Comparison of ENCODE assay signal across 8 mouse cellular contexts in the genomic region with DNA sequence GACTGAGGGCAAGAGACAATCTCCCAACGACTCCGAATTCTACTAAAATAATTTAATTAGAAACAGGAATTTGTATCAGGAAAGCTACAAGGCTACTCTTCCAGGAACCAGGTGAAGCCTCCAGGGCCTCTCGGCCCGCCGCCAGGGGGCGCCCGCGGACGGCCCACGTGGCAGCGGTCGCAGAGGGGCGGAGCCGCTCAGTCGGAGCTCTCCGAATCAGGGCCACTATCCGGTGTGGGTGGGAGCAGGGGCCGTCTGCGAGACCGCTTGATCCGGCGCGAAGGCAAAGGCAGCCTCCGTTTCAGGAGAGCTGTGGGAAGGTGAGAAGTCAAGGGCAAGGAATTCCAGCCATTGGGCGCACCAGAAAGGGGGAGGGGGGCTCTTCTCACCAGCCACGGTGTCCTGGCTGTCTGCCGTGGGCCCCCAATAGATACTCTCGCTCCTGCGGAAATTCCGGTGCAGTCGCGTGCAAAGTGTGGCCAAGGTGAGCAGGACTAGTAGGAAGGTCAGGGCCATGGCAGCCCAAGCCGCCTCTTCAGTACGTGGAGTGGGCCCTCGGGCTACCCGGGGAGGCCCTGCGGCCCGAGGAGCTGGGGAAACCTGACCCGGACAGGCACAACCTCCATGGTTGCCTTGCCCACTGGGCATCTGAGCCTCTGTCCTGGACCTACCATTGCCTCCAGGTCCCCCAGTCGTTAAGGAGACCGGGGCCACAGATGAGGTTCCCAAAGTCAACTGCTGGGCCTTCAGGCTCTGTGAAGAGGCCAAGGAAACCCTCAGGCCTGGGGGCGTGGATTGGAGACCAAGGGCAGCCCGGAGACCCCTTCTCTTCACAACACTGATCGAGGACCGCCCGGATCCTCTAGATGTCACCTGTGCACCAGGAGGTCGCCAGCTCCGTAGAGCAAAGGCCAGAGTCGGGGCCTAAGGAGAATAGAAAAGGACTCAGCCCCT. TPM values are rescaled to one million over a fixed set of nuclear protein-coding genes. Genes with fewer than 3 reads are reported as not detected.
DNase-seq lines count a peak whose midpoint lies in the region; ATAC-seq and TF ChIP-seq lines count a peak whose summit lies in the region.

No protein-coding gene starts in this region.

- peaks cover 6% of the 10 kb centered on the region; the same call in 1 of the 2 replicates for H3K27me3 ChIP-seq in E14TG2a.4 (ENCODE audit: insufficient read depth, low read length)
- no peaks in the 10 kb centered on the region for H3K27me3 ChIP-seq in heart, embryonic 14.5 days (ENCODE audit: control insufficient read depth, insufficient read depth, low read length)
- no peaks in the 10 kb centered on the region for H3K27me3 ChIP-seq in kidney, postnatal 0 days (ENCODE audit: insufficient read depth, low read length)
- no peaks in the 10 kb centered on the region for H3K27me3 ChIP-seq in lung, embryonic 14.5 days (ENCODE audit: insufficient read depth, low read length)

- H3K9me3 ChIP-seq in E14TG2a.4 (ENCODE audit: low read length), result no peaks in the 10 kb centered on the region
- H3K9me3 ChIP-seq in heart, embryonic 14.5 days (ENCODE audit: control insufficient read depth, low read length), result no peaks in the 10 kb centered on the region
- no peaks in the 10 kb centered on the region for H3K9me3 ChIP-seq in kidney, postnatal 0 days (replicated peaks; ENCODE audit: low read length)
- no peaks in the 10 kb centered on the region for H3K9me3 ChIP-seq in lung, embryonic 14.5 days (ENCODE audit: low read depth, low read length)

- 22% methylated on average over 47 of the region's 49 CpGs for WGBS in heart, embryonic 14.5 days
- WGBS in kidney, postnatal 0 days, result 17% methylated on average over 49 of the region's 49 CpGs
- 16% methylated on average over 49 of the region's 49 CpGs for WGBS in lung, embryonic 14.5 days

- peaks cover 70% of the 10 kb centered on the region for H3K4me1 ChIP-seq in E14TG2a.4 (replicated peaks; ENCODE audit: low read depth, low read length)
- H3K4me1 ChIP-seq in heart, embryonic 14.5 days (ENCODE audit: control insufficient read depth in 2 of 2, insufficient read depth in 2 of 2, low read length in 2 of 2), result peaks cover 11 to 24% of the 10 kb centered on the region in 2 experiments
- peaks cover 14% of the 10 kb centered on the region for H3K4me1 ChIP-seq in kidney, postnatal 0 days (replicated peaks; ENCODE audit: insufficient read depth, low read length)
- peaks cover 12% of the 10 kb centered on the region; the same call in 1 of the 2 replicates for H3K4me1 ChIP-seq in lung, embryonic 14.5 days (ENCODE audit: insufficient read depth)

- peak overlapping the region; percentile 92 for H3K4me2 ChIP-seq in heart, embryonic 14.5 days (ENCODE audit: low read length)
- H3K4me2 ChIP-seq in kidney, postnatal 0 days (ENCODE audit: low read length), result peak overlapping the region; percentile 74
- peak overlapping the region; percentile 82 for H3K4me2 ChIP-seq in lung, embryonic 14.5 days

- ATAC-seq in erythroid progenitor cell, adult 5-6 weeks (replicated peaks; ENCODE audit: low FRiP score, poor library complexity, severe bottlenecking), result peak; percentile 58
- peak; percentile 48 for ATAC-seq in heart, embryonic 14.5 days (ENCODE audit: insufficient number of reproducible peaks, insufficient read depth, low FRiP score, low read depth)
- peak; percentile 53 for ATAC-seq in kidney, postnatal 0 days (replicated peaks; ENCODE audit: low FRiP score, low read depth)
- ATAC-seq in lung, embryonic 14.5 days (ENCODE audit: insufficient read depth), result peak; percentile 62
- ATAC-seq in neutrophil, adult 5-6 weeks (ENCODE audit: extremely low read depth, insufficient number of reproducible peaks, low FRiP score, poor library complexity, severe bottlenecking), result peak; percentile 59

- DNase-seq in brain, embryonic 14.5 days (ENCODE audit: low read depth), result peak; percentile 84
- peak; percentile 93 for DNase-seq in kidney, postnatal 0 days (ENCODE audit: low spot score)
- peak; percentile 93 for DNase-seq in lung, embryonic 14.5 days
- peak; percentile 78 to 79 for DNase-seq in thymus, adult 18-20 months

- H3K36me3 ChIP-seq in E14TG2a.4 (ENCODE audit: insufficient read depth, low read length), result peaks cover 55% of the 10 kb centered on the region
- H3K36me3 ChIP-seq in heart, embryonic 14.5 days (ENCODE audit: control insufficient read depth, insufficient read depth, low read length), result peaks cover 51% of the 10 kb centered on the region
- H3K36me3 ChIP-seq in kidney, postnatal 0 days (ENCODE audit: insufficient read depth, low read length), result peaks cover 36% of the 10 kb centered on the region
- H3K36me3 ChIP-seq in lung, embryonic 14.5 days (ENCODE audit: insufficient read depth), result peaks cover 65% of the 10 kb centered on the region

- TF ChIP-seq POLR2A in brain, embryonic 14.5 days (IDR thresholded peaks at IDR 0.05; ENCODE audit: borderline replicate concordance, extremely low read depth, insufficient read depth, insufficient read length, poor library complexity, severe bottlenecking), result no peak

- peak overlapping the region; percentile 80 for H3K9ac ChIP-seq in heart, embryonic 14.5 days (ENCODE audit: low read length)
- peak overlapping the region; percentile 59 for H3K9ac ChIP-seq in kidney, postnatal 0 days (ENCODE audit: low read depth, low read length)
- peak overlapping the region; percentile 40 for H3K9ac ChIP-seq in lung, embryonic 14.5 days

- H3K4me3 ChIP-seq in E14TG2a.4 (replicated peaks; ENCODE audit: low read length), result peak overlapping the region; percentile 77
- peak overlapping the region; percentile 39 to 47 for H3K4me3 ChIP-seq in heart, embryonic 14.5 days (ENCODE audit: control insufficient read depth in 1 of 2, insufficient read depth in 1 of 2, low read depth in 1 of 2, low read length in 2 of 2)
- peak overlapping the region; percentile 37 for H3K4me3 ChIP-seq in kidney, postnatal 0 days (replicated peaks; ENCODE audit: low read depth, low read length)
- peak overlapping the region; percentile 35 for H3K4me3 ChIP-seq in lung, embryonic 14.5 days (ENCODE audit: low read depth, low read length)

- peak overlapping the region; percentile 10 to 76; a peak in 3 of 4 replicates for H3K27ac ChIP-seq in heart, embryonic 14.5 days (replicated peaks in 1 of 2; ENCODE audit: control insufficient read depth in 1 of 2, insufficient read depth in 1 of 2, low read depth in 2 of 2, low read length in 2 of 2)
- H3K27ac ChIP-seq in kidney, postnatal 0 days, result peak overlapping the region; percentile 33; the same call in 1 of the 2 replicates
- peak overlapping the region; percentile 34; the same call in 1 of the 2 replicates for H3K27ac ChIP-seq in lung, embryonic 14.5 days (ENCODE audit: low read depth)

- TF ChIP-seq CTCF in E14TG2a.4 (conservative IDR thresholded peaks at IDR 0.05; ENCODE audit: low read length), result no peak; the same call in 1 of the 2 replicates
- TF ChIP-seq CTCF in brain, embryonic 14.5 days (IDR thresholded peaks at IDR 0.05; ENCODE audit: borderline replicate concordance, extremely low read depth, insufficient read depth, insufficient read length), result peak; percentile 91
- TF ChIP-seq CTCF in kidney, postnatal 0 days (IDR thresholded peaks at IDR 0.05; ENCODE audit: low read depth), result peak; percentile 98
- TF ChIP-seq CTCF in lung, embryonic 14.5 days (IDR thresholded peaks at IDR 0.05; ENCODE audit: low read depth), result peak; percentile 68

RNA-seq across cellular contexts. Expression of a gene that starts 6.6 kb away (rescaled TPM):
- 0.57 and 0.75 TPM in 2 replicates for polyA plus RNA-seq in brain, embryonic 14.5 days (2012; rRNA removed)
- total RNA-seq in erythroid progenitor cell, adult 5-6 weeks (2015; ENCODE audit: low replicate concordance), result not detected in 2 replicates
- total RNA-seq in erythroid progenitor cell, adult 5-6 weeks (2017; ENCODE audit: low replicate concordance), result 0.68 and 0.90 TPM in 2 replicates
- polyA plus RNA-seq in heart, embryonic 14.5 days (2014; fragmentation: Nextera tagmentation; extraction: Ambion mirVana), result 1.6 and 1.8 TPM in 2 replicates
- 1.9 and 2.2 TPM in 2 replicates for polyA plus RNA-seq in kidney, postnatal 0 days (2015; fragmentation: Nextera tagmentation; extraction: Ambion mirVana)
- 3.0 and 3.2 TPM in 2 replicates for polyA plus RNA-seq in lung, embryonic 14.5 days (2014; fragmentation: Nextera tagmentation; extraction: Ambion mirVana)
- 13.8 and 16.1 TPM in 2 replicates for total RNA-seq in neutrophil, adult 5-6 weeks (2017)

RNA-seq across cellular contexts. Expression of a gene that starts 7.4 kb away (rescaled TPM):
- 11.6 and 16.6 TPM in 2 replicates for polyA plus RNA-seq in brain, embryonic 14.5 days (2012; rRNA removed)
- total RNA-seq in erythroid progenitor cell, adult 5-6 weeks (2015; ENCODE audit: low replicate concordance), result 0.84 TPM in 1 of 2 replicates, not detected in the other
- 2.0 and 6.7 TPM in 2 replicates for total RNA-seq in erythroid progenitor cell, adult 5-6 weeks (2017; ENCODE audit: low replicate concordance)
- polyA plus RNA-seq in heart, embryonic 14.5 days (2014; fragmentation: Nextera tagmentation; extraction: Ambion mirVana), result 28.7 and 30.0 TPM in 2 replicates
- 34.8 and 36.0 TPM in 2 replicates for polyA plus RNA-seq in kidney, postnatal 0 days (2015; fragmentation: Nextera tagmentation; extraction: Ambion mirVana)
- 39.2 and 40.3 TPM in 2 replicates for polyA plus RNA-seq in lung, embryonic 14.5 days (2014; fragmentation: Nextera tagmentation; extraction: Ambion mirVana)
- total RNA-seq in neutrophil, adult 5-6 weeks (2017), result 4.1 and 7.6 TPM in 2 replicates

RNA-seq across cellular contexts. Expression of a gene that starts 10.7 kb away (rescaled TPM):
- polyA plus RNA-seq in brain, embryonic 14.5 days (2012; rRNA removed), result not detected in 2 replicates
- total RNA-seq in erythroid progenitor cell, adult 5-6 weeks (2015; ENCODE audit: low replicate concordance), result not detected in 2 replicates
- 0.13 TPM in 1 of 2 replicates, not detected in the other for total RNA-seq in erythroid progenitor cell, adult 5-6 weeks (2017; ENCODE audit: low replicate concordance)
- polyA plus RNA-seq in heart, embryonic 14.5 days (2014; fragmentation: Nextera tagmentation; extraction: Ambion mirVana), result not detected in 2 replicates
- not detected in 2 replicates for polyA plus RNA-seq in kidney, postnatal 0 days (2015; fragmentation: Nextera tagmentation; extraction: Ambion mirVana)
- 0.16 TPM in 1 of 2 replicates, not detected in the other for polyA plus RNA-seq in lung, embryonic 14.5 days (2014; fragmentation: Nextera tagmentation; extraction: Ambion mirVana)
- 0.81 and 1.8 TPM in 2 replicates for total RNA-seq in neutrophil, adult 5-6 weeks (2017)

RNA-seq across cellular contexts. Expression of a gene that starts 15.0 kb away (rescaled TPM):
- 71.0 and 104 TPM in 2 replicates for polyA plus RNA-seq in brain, embryonic 14.5 days (2012; rRNA removed)
- 9.2 and 15.5 TPM in 2 replicates for total RNA-seq in erythroid progenitor cell, adult 5-6 weeks (2015; ENCODE audit: low replicate concordance)
- 6.8 and 11.6 TPM in 2 replicates for total RNA-seq in erythroid progenitor cell, adult 5-6 weeks (2017; ENCODE audit: low replicate concordance)
- 13.6 and 15.2 TPM in 2 replicates for polyA plus RNA-seq in heart, embryonic 14.5 days (2014; fragmentation: Nextera tagmentation; extraction: Ambion mirVana)
- polyA plus RNA-seq in kidney, postnatal 0 days (2015; fragmentation: Nextera tagmentation; extraction: Ambion mirVana), result 10.9 and 11.3 TPM in 2 replicates
- polyA plus RNA-seq in lung, embryonic 14.5 days (2014; fragmentation: Nextera tagmentation; extraction: Ambion mirVana), result 18.4 and 21.1 TPM in 2 replicates
- 19.3 and 22.3 TPM in 2 replicates for total RNA-seq in neutrophil, adult 5-6 weeks (2017)

RNA-seq across cellular contexts. Expression of a gene that starts 18.9 kb away (rescaled TPM):
- polyA plus RNA-seq in brain, embryonic 14.5 days (2012; rRNA removed), result 280 and 349 TPM in 2 replicates
- total RNA-seq in erythroid progenitor cell, adult 5-6 weeks (2015; ENCODE audit: low replicate concordance), result 3.2 and 3.8 TPM in 2 replicates
- 0.64 TPM in 1 of 2 replicates, not detected in the other for total RNA-seq in erythroid progenitor cell, adult 5-6 weeks (2017; ENCODE audit: low replicate concordance)
- 5.1 and 5.2 TPM in 2 replicates for polyA plus RNA-seq in heart, embryonic 14.5 days (2014; fragmentation: Nextera tagmentation; extraction: Ambion mirVana)
- 5.8 and 6.4 TPM in 2 replicates for polyA plus RNA-seq in kidney, postnatal 0 days (2015; fragmentation: Nextera tagmentation; extraction: Ambion mirVana)
- 12.1 and 12.9 TPM in 2 replicates for polyA plus RNA-seq in lung, embryonic 14.5 days (2014; fragmentation: Nextera tagmentation; extraction: Ambion mirVana)
- total RNA-seq in neutrophil, adult 5-6 weeks (2017), result 0.25 TPM in 1 of 2 replicates, not detected in the other

Comparison
In these comparisons a context has a peak if more than half of its experiments do, and no peak if none do; other contexts are left out.
1. Peak in every context shown above with its lines: DNase-seq, ATAC-seq, H3K4me3 ChIP-seq and H3K27ac ChIP-seq.